Mouse (Mus musculus) left cerebral cortex, adult 9 months (tissue): ENCODE results near the gene Myt1l.

Experiments
- DNase-seq, 2 experiments: peaks; one replicate each; pipeline ENCODE4 v3.0.0; 2022; ENCODE audit warnings: low spot score in 2 of 2

Myt1l gene

DNA sequence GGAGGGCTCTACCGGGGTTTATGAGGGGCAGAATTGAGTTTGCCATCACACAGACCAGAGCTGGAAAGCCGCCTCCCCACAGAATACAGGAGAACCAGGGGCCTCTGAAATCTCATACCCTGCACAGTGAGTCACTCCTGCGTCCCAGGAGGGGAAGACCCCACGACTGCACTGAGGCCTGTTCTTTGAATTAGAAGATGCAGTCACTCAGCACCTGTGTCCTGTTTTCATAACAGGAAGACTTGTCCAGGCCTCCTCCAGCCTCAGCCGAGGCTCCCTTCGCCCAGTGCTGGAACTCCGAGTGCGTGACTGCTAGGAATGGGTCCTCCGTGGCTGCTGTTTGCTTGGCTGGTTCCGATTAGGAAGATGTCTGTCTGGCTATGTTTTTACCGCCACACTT, 425.8 kb downstream of the Myt1l start:
- DNase-seq: no peak

DNA sequence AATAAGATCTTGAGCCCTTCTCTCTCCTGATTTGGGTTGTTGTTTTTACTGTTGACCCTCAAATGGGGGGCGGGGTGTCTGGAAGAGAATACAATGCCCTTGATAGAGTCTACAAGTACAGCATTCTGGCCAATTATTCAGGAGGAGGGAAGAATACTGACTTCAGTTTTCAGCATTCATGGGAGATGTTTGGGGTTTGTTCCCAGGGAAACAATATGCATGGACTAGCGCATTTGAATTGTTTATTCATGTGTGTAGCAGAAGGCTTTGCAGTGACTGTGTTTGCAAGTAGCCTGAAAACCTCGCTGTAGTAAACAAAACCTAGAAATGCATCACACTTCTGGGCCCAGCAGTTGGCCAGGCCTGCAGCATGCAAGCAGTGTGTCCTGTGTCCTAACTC, 426.3 kb downstream of the Myt1l start:
- no peak for DNase-seq

DNA sequence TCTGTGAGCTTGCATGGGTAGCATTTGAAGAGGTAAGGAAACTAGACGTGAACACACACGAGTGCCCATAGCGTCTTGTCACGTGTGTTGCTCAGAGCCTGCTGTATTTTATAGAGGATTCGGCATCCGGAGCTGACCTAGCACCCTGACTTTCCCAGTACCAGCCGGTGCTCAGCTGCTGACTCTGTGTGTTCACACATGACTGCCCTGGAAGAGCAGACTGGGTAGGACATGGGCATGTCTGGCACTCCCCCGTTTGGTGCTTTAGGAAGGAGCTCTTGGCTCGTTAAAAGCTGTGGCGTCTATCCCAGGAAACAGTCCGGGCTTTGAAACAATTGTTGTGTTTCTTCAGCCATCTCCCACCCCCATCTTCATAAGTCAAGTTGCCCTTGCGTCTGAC, 428.8 kb downstream of the Myt1l start:
- DNase-seq: no peak

DNA sequence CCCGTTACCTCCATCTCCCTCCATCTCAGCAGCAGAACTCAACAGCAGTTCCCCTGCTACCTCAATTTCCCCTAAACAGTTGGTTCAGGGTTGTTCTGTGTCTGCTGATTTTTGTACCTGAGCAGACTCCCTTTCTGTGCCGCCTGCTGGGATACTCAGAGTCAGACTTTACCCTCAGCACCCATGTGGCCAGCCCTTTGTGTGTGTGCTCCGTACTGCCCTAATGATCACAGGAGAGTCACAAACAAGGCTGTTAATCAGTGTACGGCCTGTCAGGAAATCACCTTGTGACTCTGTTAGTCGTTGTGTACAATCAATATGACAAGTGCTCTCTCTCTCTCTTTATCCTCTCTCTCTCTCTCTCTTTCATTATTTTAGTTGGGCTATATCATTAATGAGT, 430.5 kb downstream of the Myt1l start:
- DNase-seq: no peak

DNA sequence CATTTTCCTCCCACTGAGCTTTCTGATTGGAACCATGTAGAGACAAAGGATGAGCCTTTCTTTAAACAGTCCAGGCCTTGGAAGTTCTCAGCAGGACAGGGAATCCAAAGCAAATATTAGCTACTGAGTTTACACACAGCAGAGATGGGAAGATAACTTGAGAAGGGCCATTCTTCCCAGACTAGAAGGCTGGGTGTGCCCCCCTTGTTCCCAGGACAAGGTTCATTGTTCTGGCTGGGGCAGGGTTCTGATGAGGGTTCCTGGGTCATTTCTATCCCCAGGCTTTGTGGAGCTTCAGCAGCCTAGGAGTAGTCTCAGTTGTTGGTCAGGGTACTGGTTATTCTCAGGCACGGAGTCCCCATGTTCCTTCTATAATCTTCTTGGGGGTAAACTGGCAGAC, 432.9 kb downstream of the Myt1l start:
- DNase-seq: no peak

DNA sequence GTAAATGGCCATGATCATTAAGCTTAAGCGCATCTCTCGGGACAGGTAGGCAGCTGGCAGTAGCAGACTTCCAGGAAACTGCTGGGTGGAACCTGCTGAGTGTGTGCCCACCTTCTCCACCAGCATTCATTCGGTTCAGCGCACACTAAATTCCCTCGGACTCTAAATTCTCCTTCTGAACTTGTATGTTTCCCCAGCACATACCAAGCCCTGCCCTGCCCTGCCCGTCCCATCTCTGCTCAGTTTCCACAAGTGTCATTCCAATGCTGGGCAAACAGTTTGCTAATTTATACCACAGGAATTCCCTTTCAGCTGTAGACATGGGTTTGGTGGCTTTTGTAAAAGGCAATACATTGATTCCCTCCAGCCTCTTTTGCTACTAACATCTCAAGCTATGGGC, 436.8 kb downstream of the Myt1l start:
- DNase-seq: no peak

DNA sequence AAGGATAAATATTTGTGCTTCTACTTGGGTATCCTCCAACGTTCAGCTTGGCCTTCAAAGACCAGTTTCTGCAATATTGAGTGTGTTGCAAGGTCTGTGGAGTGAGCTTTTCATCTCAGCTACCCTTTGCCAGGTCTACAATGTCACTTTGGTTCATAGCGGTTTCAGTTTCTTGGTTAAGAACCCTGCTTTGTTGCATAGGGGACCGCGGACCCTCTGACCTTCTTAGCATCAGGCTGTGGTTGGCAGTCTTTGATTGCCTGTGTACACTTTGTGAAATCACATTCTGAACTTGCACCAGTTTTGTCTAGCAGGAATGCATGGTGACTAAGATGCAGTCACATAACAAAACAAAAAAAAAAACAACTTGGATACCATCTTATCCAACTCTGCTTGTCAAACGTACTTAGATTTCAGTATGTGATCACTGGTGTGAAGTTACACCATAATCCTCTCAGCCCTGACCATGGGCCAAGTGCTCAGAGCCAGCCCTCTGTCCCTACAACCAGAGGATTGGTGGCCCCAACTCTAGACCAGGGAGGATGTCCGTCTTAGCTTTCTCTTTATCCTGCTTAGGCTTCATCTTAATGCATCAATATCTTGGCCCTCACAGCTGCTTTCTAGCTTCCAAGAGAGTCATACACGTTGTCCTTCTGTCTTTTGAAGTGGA, 443.7 kb downstream of the Myt1l start:
- DNase-seq: no peak

DNA sequence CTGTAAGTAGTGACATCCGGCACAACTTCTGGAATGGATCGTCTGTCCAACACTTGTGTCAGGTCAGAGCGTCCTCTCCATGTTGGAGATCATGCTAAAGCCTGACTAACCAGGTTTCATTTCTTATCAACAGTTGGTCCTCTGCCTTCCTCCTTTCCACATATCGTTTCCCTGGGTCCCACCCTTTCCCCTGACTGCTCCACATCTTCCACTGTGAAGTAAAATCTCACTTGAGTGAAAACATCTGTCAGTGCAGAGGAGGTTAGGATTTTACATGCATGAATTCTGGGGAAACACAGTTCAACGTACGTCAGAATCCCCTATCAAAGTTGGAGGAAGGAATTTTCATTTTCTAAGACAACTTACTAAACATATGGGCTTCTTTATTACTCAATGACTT, 444.3 kb downstream of the Myt1l start:
- no peak for DNase-seq
